Mouse (Mus musculus) CH12.LX (cell line): ENCODE measurements around the gene Armcx4. TPM values are rescaled to one million over a fixed set of nuclear protein-coding genes. Genes with fewer than 3 reads are reported as not detected.

Source experiments
- DNase-seq: peaks from one replicate; pipeline ENCODE4 v3.0.0-alpha.2; 2013; ENCODE audit errors: extremely low read depth
- H3K27ac ChIP-seq: 2 replicates; pipeline ENCODE4 v1.5.1; 2012; ENCODE audit warnings: low read depth, mild to moderate bottlenecking, control low read depth, moderate library complexity; ENCODE audit not compliant: insufficient read depth
- H3K27me3 ChIP-seq: replicated peaks from 2 replicates; pipeline ENCODE3; 2012; ENCODE audit warnings: inconsistent platforms
- H3K36me3 ChIP-seq, 2 experiments: replicated peaks in 1 of 2; 2 replicates each; pipeline versions ENCODE3 to v1.6.1; 2012; ENCODE audit warnings: inconsistent platforms in 1 of 2, low read length in 1 of 2, mild to moderate bottlenecking in 1 of 2, mixed read lengths in 1 of 2, moderate library complexity in 1 of 2; ENCODE audit not compliant: control insufficient read depth in 1 of 2, insufficient read depth in 1 of 2
- H3K4me1 ChIP-seq, 2 experiments: 2 replicates each; pipeline ENCODE4 v1.6.1; 2012; ENCODE audit warnings: inconsistent platforms in 1 of 2, moderate library complexity in 1 of 2; ENCODE audit not compliant: insufficient read depth in 2 of 2, control insufficient read depth in 1 of 2
- H3K4me2 ChIP-seq: 2 replicates; pipeline ENCODE4 v1.6.1; 2012; ENCODE audit warnings: low read depth, mild to moderate bottlenecking, control low read depth; ENCODE audit not compliant: poor library complexity, insufficient read depth, severe bottlenecking
- H3K4me3 ChIP-seq, 3 experiments: fragments of 150-350 bp in 1 of 3; sonication (generic) in 1 of 3; replicated peaks in 1 of 3; 2 replicates each; pipeline versions ENCODE3 to v1.5.1; 2011 to 2012; ENCODE audit warnings: low read depth in 2 of 3, low read length in 2 of 3, mild to moderate bottlenecking in 2 of 3, moderate library complexity in 2 of 3, control low read depth in 1 of 3, improper control_type of control experiment in 1 of 3, inconsistent platforms in 1 of 3, mixed read lengths in 1 of 3; ENCODE audit not compliant: poor library complexity in 1 of 3
- H3K79me2 ChIP-seq: replicated peaks from 2 replicates; pipeline ENCODE4 v1.6.1; 2012; ENCODE audit warnings: mild to moderate bottlenecking, moderate library complexity; ENCODE audit not compliant: control insufficient read depth, poor library complexity, insufficient read depth, severe bottlenecking; ENCODE audit errors: extremely low read depth
- H3K9ac ChIP-seq: 2 replicates; pipeline ENCODE4 v1.6.1; 2012; ENCODE audit warnings: low read depth, mild to moderate bottlenecking, control low read depth, moderate library complexity; ENCODE audit not compliant: insufficient read depth
- H3K9me3 ChIP-seq: replicated peaks from 2 replicates; pipeline ENCODE3; 2012; ENCODE audit warnings: low read length, inconsistent platforms, mixed read lengths
- BHLHE40 ChIP-seq: IDR thresholded peaks from 2 replicates; pipeline ENCODE4 v1.6.1; 2011; ENCODE audit warnings: mild to moderate bottlenecking, low read depth, low read length, improper control_type of control experiment
- CHD1 ChIP-seq: IDR thresholded peaks from 2 replicates; pipeline ENCODE4 v1.6.1; 2012; ENCODE audit warnings: low read depth, low read length, improper control_type of control experiment, inconsistent platforms
- E2F4 ChIP-seq: IDR thresholded peaks from 2 replicates; pipeline ENCODE4 v1.6.1; 2011; ENCODE audit warnings: low read depth, low read length, improper control_type of control experiment; ENCODE audit not compliant: insufficient replicate concordance
- GABPA ChIP-seq: IDR thresholded peaks from 2 replicates; pipeline ENCODE4 v1.6.1; 2012; ENCODE audit warnings: low read depth, low read length, improper control_type of control experiment, inconsistent platforms; ENCODE audit not compliant: insufficient replicate concordance
- HCFC1 ChIP-seq: IDR thresholded peaks from 2 replicates; pipeline ENCODE4 v1.6.1; 2012; ENCODE audit warnings: low read depth, mild to moderate bottlenecking, inconsistent platforms, low read length, improper control_type of control experiment
- MAFK ChIP-seq: IDR thresholded peaks from 2 replicates; pipeline ENCODE4 v1.6.1; 2011; ENCODE audit warnings: low read length, improper control_type of control experiment; ENCODE audit not compliant: insufficient replicate concordance
- MAX ChIP-seq: IDR thresholded peaks from 2 replicates; pipeline ENCODE4 v1.6.1; 2011; ENCODE audit warnings: low read length, improper control_type of control experiment
- MEF2A ChIP-seq: IDR thresholded peaks from 2 replicates; pipeline ENCODE4 v1.6.1; 2014; ENCODE audit warnings: low read depth, mild to moderate bottlenecking, inconsistent platforms, low read length, improper control_type of control experiment, borderline replicate concordance
- MXI1 ChIP-seq: IDR thresholded peaks from 2 replicates; pipeline ENCODE4 v1.6.1; 2011; ENCODE audit warnings: mild to moderate bottlenecking, low read depth, low read length, improper control_type of control experiment
- NELFE ChIP-seq: IDR thresholded peaks from 2 replicates; pipeline ENCODE4 v1.6.1; 2011; ENCODE audit warnings: low read depth, low read length, improper control_type of control experiment
- NRF1 ChIP-seq: IDR thresholded peaks from 2 replicates; pipeline ENCODE4 v1.6.1; 2014; ENCODE audit warnings: low read depth, mild to moderate bottlenecking, inconsistent platforms, low read length, improper control_type of control experiment, moderate library complexity
- PAX5 ChIP-seq: IDR thresholded peaks from 2 replicates; pipeline ENCODE4 v1.6.1; 2012; ENCODE audit warnings: low read length, inconsistent platforms, mixed read lengths
- POLR2AphosphoS2 ChIP-seq: IDR thresholded peaks from 2 replicates; pipeline ENCODE4 v1.6.1; 2011; ENCODE audit warnings: low read depth, low read length, improper control_type of control experiment
- RAD21 ChIP-seq: IDR thresholded peaks from 2 replicates; pipeline ENCODE4 v1.6.1; 2011; ENCODE audit warnings: low read depth, mild to moderate bottlenecking, low read length, improper control_type of control experiment, moderate library complexity
- RCOR1 ChIP-seq: conservative IDR thresholded peaks from 2 replicates; pipeline ENCODE4 v1.6.1; 2012; ENCODE audit warnings: low read depth, mild to moderate bottlenecking, inconsistent platforms, low read length, improper control_type of control experiment
- SMC3 ChIP-seq: IDR thresholded peaks from 2 replicates; pipeline ENCODE4 v1.6.1; 2011; ENCODE audit warnings: low read depth, low read length, improper control_type of control experiment
- TBP ChIP-seq: conservative IDR thresholded peaks from 2 replicates; pipeline ENCODE4 v1.6.1; 2011; ENCODE audit warnings: low read depth, low read length, improper control_type of control experiment
- TCF12 ChIP-seq: IDR thresholded peaks from 2 replicates; pipeline ENCODE4 v1.6.1; 2014; ENCODE audit warnings: low read depth, mild to moderate bottlenecking, inconsistent platforms, low read length, improper control_type of control experiment
- USF1 ChIP-seq: IDR thresholded peaks from 2 replicates; pipeline ENCODE4 v1.6.1; 2014; ENCODE audit warnings: low read depth, mild to moderate bottlenecking, inconsistent platforms, low read length, improper control_type of control experiment
- USF2 ChIP-seq: conservative IDR thresholded peaks from 2 replicates; pipeline ENCODE4 v1.6.1; 2011; ENCODE audit warnings: low read depth, low read length, improper control_type of control experiment
- ZC3H11A ChIP-seq: IDR thresholded peaks from 2 replicates; pipeline ENCODE4 v1.6.1; 2012; ENCODE audit warnings: low read depth, mild to moderate bottlenecking, inconsistent platforms, low read length, improper control_type of control experiment
- ZKSCAN1 ChIP-seq: IDR thresholded peaks from 2 replicates; pipeline ENCODE4 v1.6.1; 2012; ENCODE audit warnings: low read depth, inconsistent platforms, low read length, improper control_type of control experiment, borderline replicate concordance
- dilution Hi-C: fragments of 300-500 bp; cut with MboI; formaldehyde crosslinking; loops from 2 replicates; pipeline ENCODE4 v1.14.3; 2020; ENCODE audit warnings: low sequenced_read_pairs; ENCODE audit not compliant: extremely low pct_unique_long_range_greater_than_20kb, extremely low pct_ligation_motif_present
- in situ Hi-C: fragments of 300-500 bp; cut with MboI; formaldehyde crosslinking; loops from 3 replicates; pipeline ENCODE4 v1.14.3; 2019; ENCODE audit warnings: low sequenced_read_pairs, low pct_ligation_motif_present, low pct_unique_long_range_greater_than_20kb, mixed read lengths
- polyA plus RNA-seq: library from polyadenylated mRNA; unstranded; fragments of >175 nt; gene quantifications from 2 replicates; pipeline ENCODE4 v1.2.1, GENCODE M21; 2012; ENCODE audit warnings: low read depth; ENCODE audit not compliant: insufficient read length
- total RNA-seq, 2 experiments: library from RNA; depleted of rRNA; stranded (reverse); fragments of 300-350 nt in 1 of 2; fragments of >200 nt in 1 of 2; gene quantifications; 2 replicates each; pipeline ENCODE4 v1.2.3; 2012 to 2014

Armcx4 gene
- total and polyA plus RNA-seq, 3 experiments, result 0.03 to 3.4 (median 0.19) TPM

- Histone ChIP-seq H3K27ac (no peak overlapping the region), H3K4me3 (peak overlapping the region in 2 of 3 experiments; percentile 14 to 39), H3K9me3 (no peaks in the 10 kb centered on the region), H3K36me3 (peaks cover 0 to 9% of the 10 kb centered on the region in 2 experiments), H3K4me2 (peak overlapping the region; percentile 15; the same call in 1 of the 2 replicates), H3K9ac (peak overlapping the region; percentile 73), H3K4me1 (no peaks in the 10 kb centered on the region; a peak in 1 of 4 replicates), H3K79me2 (no peaks in the 10 kb centered on the region), H3K27me3 (no peaks in the 10 kb centered on the region)
- TF ChIP-seq MEF2A (no peak), POLR2AphosphoS2 (no peak), PAX5 (no peak), E2F4 (no peak), SMC3 (no peak), NELFE (no peak), USF1 (no peak)
- in situ Hi-C loops, result no loop called here
- dilution Hi-C loops, result no loop called here
- DNase-seq, result no peak
Observed at GRCm38 (mm10) chrX:134686739-134687171, 436 bp downstream of the Armcx4 start.

DNA sequence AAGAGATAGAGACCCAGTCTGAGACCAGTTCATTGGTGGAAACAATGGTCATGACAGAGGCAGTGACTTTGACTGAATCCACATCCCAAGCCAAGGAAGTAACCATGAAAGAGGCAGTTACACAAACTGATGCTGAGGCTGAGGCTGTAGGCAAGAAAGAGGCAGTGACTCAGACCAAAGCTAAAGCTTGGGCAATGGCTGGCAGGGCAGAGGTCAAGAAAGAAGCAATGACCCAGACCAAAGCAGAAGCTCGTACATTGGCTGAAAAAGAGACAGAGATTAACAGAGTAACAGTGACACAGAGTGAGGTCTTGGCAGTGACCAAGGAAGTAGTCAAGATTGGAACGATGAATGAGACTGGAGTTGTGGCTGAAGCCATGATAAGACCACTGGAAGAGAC lies 3.4 kb downstream of the Armcx4 start:
- H3K36me3 ChIP-seq, result peaks cover 0 to 9% of the 10 kb centered on the region in 2 experiments
- H3K4me1 ChIP-seq, result no peaks in the 10 kb centered on the region; a peak in 1 of 4 replicates
- no peak overlapping the region for H3K27ac ChIP-seq
- no peak for TF ChIP-seq MXI1
- no peak for TF ChIP-seq NRF1
- TF ChIP-seq GABPA, result no peak
- no peak for TF ChIP-seq MAFK
- no peak for TF ChIP-seq RAD21
- TF ChIP-seq NELFE, result no peak
- no peak for TF ChIP-seq MAX
- TF ChIP-seq RCOR1, result no peak
- no peak for TF ChIP-seq SMC3
- TF ChIP-seq CHD1, result no peak
- TF ChIP-seq BHLHE40, result no peak
- TF ChIP-seq TBP, result no peak
- TF ChIP-seq HCFC1, result no peak
- no peak for TF ChIP-seq POLR2AphosphoS2
- no peak for TF ChIP-seq TCF12
- no peak for TF ChIP-seq ZC3H11A
- TF ChIP-seq ZKSCAN1, result no peak
- TF ChIP-seq USF2, result no peak
- DNase-seq, result no peak
- H3K4me3 ChIP-seq, result no peak overlapping the region
- no peaks in the 10 kb centered on the region for H3K79me2 ChIP-seq
- in situ Hi-C loops (no loop called here), dilution Hi-C loops (no loop called here)
- H3K9ac ChIP-seq, result no peak overlapping the region
- no peaks in the 10 kb centered on the region for H3K9me3 ChIP-seq
- H3K4me2 ChIP-seq, result no peak overlapping the region
- H3K27me3 ChIP-seq, result no peaks in the 10 kb centered on the region
